Mouse (Mus musculus): Measurements from ENCODE around the gene Rnls.

Gene Rnls

DNA sequence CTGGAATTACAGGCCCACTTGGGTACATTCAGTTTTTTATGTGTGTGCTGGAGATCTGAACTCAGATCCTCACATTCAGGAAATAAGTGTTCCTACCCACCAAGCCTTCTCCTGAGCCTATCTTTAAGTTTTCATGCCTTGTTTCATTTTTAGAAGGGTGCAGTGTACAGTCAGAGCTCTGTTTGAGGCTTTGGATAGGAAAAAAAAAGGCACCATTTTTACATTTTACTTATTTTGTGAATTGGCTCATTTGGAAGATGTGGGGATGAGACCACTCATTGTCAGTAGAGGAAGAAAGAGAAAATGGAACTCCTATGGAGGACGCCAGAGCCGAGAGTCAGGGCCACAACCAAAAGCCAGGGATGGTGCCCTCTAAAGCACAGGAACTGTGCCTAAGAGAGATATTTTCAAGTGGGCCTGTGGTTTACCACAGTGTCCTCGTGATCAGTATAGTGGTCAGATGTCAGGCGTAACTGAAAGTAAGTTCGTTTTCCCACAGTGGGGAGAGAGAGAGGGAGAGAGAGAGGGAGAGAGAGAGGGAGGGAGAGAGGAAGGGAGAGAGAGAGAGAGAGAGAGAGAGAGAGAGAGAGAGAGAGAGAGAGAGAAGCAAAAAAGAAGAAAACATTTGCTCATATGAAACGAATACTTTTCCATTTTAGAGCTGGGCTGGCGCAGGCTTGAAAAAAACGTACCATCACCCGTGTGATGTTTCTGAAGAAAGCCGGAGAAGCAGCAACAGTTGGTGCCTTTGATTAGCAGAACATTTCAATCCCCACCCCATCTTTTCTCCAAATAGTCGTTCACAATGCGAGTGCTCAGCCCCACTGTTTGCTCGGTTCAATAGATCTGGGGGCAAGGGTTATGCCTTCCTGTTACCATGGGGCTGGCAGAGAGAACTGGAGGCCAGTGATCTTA lies 290.7 kb downstream of the Rnls start:
- DNase-seq: no peak

DNA sequence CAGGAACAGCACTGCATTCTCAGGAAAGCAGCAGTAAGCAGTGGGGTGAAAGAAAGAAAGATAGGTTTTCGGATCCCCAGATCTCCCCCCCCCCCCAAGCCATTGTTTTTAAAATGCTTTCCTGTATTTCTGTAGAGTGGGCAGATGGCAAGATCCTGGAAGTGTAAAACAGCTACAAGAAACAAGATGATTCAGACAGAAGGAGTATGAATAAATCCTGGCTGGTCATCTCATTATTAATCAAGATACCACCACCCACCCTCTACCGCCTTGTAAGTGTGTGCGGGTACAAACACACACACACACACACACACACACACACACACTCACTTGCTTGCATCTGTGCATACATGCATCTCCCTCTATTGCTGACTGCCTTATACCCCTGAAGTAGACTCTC lies 291.5 kb downstream of the Rnls start:
- no peak for DNase-seq

DNA sequence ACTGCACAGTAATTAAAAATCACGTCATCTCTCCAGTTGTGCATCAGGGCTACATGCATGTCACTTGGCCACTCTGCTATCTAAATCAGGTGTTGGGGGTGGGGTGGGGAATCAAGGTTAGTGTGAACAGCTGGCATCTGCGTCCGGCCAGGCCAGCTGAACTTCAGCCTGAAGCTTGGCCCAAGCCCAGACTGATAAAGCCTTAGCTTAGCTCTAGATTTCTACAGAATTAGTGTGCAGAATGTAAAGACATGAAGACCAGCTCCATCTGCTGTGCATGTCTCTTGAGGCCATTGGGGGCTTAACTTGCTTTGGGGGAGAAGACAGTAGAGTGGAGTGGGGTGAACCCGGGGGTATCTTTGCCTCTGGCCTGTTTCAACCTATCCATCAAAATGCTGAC lies 292.1 kb downstream of the Rnls start:
- no peak for DNase-seq

DNA sequence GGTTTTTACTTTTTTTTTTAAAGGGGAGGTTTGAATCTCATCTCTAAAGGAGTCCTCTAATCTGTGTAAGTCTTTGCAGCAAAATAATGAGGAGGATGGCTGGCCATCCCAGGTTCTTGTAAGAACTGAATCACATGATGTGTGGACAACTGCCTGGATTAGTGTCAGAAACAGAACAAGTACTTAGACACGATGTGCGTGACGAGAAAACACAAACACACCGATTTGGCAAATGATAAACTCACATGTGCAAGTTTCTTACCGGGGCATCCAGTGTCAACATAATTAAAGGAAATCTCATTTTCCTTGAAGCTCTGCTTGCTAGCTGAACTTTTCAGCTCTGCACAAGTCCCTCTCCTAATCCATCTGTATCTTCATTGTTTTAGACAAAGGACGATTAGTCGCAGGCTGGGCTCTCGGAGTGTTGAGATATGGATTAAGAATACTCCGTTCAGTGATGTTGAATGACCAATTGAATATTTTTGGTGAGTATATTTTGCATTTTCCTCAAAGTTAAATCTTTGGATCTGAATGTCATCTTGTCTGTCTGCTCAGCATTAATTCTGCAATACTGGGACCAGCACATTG lies 292.8 kb downstream of the Rnls start:
- DNase-seq: no peak

DNA sequence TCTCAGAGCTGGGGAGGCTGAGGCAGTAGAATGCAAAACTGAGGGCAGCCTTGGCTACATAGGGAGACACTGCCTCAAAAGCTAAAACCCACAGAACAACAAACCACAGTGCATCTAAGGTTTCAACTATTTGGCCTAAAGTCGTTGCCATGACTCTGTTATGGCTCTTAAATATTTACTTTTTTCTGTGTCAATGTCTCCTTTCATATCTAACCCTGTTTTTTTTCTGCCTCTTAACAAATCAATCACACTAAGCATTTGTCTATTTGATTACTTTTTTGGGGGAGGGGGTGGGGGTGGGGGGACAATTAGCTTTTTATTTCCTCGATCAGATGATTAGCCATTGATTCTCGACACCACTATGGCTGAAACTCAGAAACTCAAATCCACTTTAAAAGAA lies 294.4 kb downstream of the Rnls start:
- DNase-seq: no peak

DNA sequence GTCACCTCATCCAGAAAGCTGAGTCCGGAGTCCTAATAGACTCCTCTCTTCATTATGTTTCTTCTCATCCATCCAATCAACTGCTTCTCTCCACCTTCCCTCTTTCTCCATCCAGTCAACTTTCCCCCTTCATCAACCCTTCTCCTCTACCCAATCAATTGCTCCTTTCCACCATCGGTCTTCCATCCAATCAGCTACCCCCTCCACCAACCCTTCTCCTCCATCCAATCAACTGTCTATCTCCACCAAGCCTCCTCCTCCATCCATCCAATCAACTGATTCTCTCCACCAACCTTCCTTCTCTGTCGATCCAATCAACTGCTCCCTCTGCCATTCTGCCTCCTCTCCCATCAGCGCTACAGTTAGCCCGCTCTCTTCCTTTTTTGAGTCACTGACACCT lies 295.5 kb downstream of the Rnls start:
- DNase-seq: no peak

DNA sequence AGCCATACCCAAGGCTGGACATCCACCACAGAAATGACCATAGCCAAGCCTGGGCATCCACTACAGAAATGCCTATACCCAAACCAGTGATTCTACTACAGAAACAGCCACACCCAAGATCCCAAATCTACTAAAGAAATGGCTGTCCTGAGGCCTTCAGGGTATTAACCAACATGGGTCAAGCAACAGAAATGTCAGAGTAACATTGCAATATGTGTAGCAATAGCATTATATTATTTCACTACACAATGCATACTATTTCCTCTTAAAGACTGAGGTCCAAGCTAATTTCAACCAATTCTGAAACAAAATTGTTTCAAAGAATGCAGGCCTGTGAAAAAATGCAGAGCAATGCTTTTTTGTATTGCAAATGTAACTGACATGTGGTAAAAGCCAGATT lies 299.5 kb downstream of the Rnls start:
- DNase-seq: no peak

DNA sequence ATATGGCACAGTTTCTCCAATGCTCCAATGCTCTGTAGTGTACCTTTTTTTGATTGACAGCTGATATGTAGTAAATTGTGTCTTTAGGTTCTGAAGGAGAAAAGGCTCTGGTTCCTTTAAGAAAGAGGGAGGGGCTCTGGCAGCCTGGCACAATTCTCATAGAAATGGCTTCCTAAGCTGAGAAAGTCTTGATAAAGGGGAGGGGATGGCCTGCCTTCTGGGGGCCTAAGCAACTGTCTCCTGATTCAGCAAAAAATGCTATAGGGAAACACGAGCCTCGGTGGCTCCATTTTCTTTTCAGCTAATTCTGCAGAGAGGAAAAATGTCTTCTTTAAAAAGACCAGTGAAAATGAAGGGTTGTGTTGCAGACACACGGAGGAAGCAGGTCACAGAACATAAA lies 300.8 kb downstream of the Rnls start:
- DNase-seq: no peak

DNA sequence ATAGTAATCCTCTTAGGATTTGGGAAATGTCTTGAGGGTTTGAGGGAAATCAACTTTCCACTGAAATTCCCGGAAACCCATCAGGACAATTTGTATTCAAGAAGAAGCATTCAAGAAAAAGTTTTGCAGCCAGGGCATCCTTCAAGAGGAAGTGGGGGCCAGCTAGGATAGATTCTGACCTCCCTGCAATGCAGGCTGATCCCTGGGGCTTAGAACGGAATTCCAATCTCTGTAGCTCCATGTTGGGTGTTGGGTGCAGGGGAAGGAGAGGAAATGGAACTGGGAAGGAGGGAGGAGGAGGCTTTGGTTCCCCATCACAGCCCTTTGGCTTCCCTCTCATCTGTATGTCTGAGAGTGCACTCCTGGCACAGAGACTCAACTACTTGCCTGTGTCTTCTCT lies 303.2 kb downstream of the Rnls start:
- no peak for DNase-seq

DNA sequence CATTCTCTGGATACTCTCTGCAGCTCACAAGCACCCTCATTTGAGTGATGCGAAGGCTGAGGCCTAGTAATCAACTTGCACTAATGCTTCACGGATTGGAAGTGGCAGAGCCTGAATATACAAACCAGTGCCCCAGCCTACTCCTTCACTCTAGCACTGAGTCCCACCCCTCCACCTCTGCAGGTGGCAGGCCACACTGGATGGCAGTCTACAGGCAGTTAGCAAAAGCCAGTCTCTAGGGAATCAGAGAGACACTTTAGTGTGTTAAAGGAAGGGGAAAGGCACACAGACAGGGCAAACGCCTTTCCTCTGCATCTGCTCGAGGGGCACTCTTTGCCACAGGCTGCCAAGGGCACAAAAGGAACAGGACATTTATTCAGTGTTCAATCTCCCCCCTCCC lies 304.1 kb downstream of the Rnls start:
- DNase-seq: no peak

All from lung, postnatal 10 days (tissue).